Mouse (Mus musculus) heart, embryonic 16.5 days (tissue): ENCODE measurements around the gene Gm45021. TPM values are rescaled to one million over a fixed set of nuclear protein-coding genes. Genes with fewer than 3 reads are reported as not detected.

ENCODE experiments used
- ATAC-seq: fragments of 200-750 bp; cut with Nextera tagmentation; replicated peaks from 2 replicates; pipeline ENCODE4 v1.8.0; 2017; ENCODE audit warnings: moderate number of reproducible peaks; ENCODE audit not compliant: insufficient read depth, low FRiP score; ENCODE audit errors: extremely low read depth
- H3K27ac ChIP-seq: fragments of 300-500 bp; sonication (generic); 2 replicates; pipeline ENCODE4 v1.5.1; 2014; ENCODE audit warnings: mild to moderate bottlenecking, low read length, control low read depth, moderate library complexity
- H3K27me3 ChIP-seq: fragments of 300-500 bp; sonication (generic); 2 replicates; pipeline ENCODE4 v1.6.1; 2014; ENCODE audit warnings: low read length, mixed read lengths; ENCODE audit not compliant: control insufficient read depth, insufficient read depth
- H3K36me3 ChIP-seq: fragments of 300-500 bp; sonication (generic); 2 replicates; pipeline ENCODE4 v1.6.1; 2014; ENCODE audit not compliant: control insufficient read depth, insufficient read depth
- H3K4me1 ChIP-seq: fragments of 300-500 bp; sonication (generic); 2 replicates; pipeline ENCODE4 v1.6.1; 2014; ENCODE audit warnings: low read length, mixed read lengths; ENCODE audit not compliant: control insufficient read depth, insufficient read depth
- H3K4me2 ChIP-seq: fragments of 300-500 bp; sonication (generic); 2 replicates; pipeline ENCODE4 v1.6.1; 2014; ENCODE audit warnings: low read depth, mild to moderate bottlenecking, control low read depth, low read length
- H3K4me3 ChIP-seq: fragments of 300-500 bp; sonication (generic); 2 replicates; pipeline ENCODE4 v1.5.1; 2014; ENCODE audit warnings: mild to moderate bottlenecking, control low read depth, low read length
- H3K9ac ChIP-seq: fragments of 300-500 bp; sonication (generic); 2 replicates; pipeline ENCODE4 v1.6.1; 2014; ENCODE audit warnings: low read length, control low read depth
- H3K9me3 ChIP-seq: fragments of 300-500 bp; sonication (generic); replicated peaks from 2 replicates; pipeline ENCODE4 v1.6.1; 2016; ENCODE audit warnings: low read length; ENCODE audit not compliant: control insufficient read depth
- WGBS: fragments of 180-500 bp; shearing (Covaris S2); extraction: QIAGEN DNeasy Blood & Tissue Kit; methylation state at CpG from one replicate; pipeline ENCODE4 v1.1.7; 2014; 5-methylcytosine and 5-hydroxymethylcytosine counted together
- polyA plus RNA-seq: library from polyadenylated mRNA; unstranded; fragments of >200 nt; fragmentation: Nextera tagmentation; extraction: Ambion mirVana; gene quantifications from 2 replicates; pipeline ENCODE4 v1.2.1, GENCODE M21; 2015

Gm45021 gene
- polyA plus RNA-seq, 1 experiment from 2014 or later: not detected

DNA sequence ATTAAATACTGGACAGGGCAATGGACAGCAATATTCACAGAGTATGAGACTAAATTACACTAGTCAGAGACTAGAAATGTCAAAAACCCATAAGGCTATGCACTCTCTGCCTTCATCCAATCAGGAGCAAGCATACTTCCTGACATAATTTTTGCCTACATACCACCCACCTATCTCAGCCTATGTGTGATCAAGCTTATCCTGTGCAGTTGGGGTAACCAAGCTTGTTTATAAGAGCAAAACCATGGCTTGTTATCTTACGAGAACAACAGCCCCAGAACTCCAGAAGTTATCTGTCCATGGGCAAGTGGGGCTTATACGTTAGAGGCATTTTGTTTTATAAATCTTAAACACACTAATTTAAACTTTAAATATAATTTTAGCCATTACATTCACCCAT is 45.7 kb downstream of the Gm45021 start:
- Histone ChIP-seq H3K27ac (no peak overlapping the region), H3K4me1 (peaks cover 9% of the 10 kb centered on the region), H3K4me2 (no peak overlapping the region), H3K27me3 (0 out of 2 replicates have a peak, but pooled peaks cover 3% of the 10 kb centered on the region), H3K4me3 (no peak overlapping the region), H3K9me3 (no peaks in the 10 kb centered on the region), H3K9ac (no peak overlapping the region), H3K36me3 (no peaks in the 10 kb centered on the region)
- ATAC-seq: no peak
- 83% methylated on average over 2 of the region's 2 CpGs for WGBS

DNA sequence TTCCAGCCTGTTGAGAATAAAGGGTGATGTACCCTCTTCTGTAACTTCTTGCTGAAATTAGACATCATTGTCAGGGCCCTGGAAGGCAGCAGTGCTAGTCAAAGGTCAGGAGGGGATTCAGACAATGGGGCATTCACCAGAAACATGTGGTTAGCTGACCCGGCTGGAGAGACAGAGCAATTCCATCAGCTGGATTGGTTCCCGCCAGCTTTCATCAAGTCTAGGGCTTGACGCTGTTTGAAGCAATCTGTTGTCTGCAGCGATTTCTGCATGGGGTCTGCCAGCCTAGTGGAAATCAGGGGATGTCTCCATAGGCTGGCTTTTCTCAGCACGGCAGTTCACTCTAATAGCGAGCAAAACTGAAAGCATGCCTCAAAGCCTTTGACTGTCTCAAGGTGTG is 47.1 kb downstream of the Gm45021 start:
- Histone ChIP-seq H3K4me3 (no peak overlapping the region), H3K27ac (no peak overlapping the region), H3K4me1 (peaks cover 9% of the 10 kb centered on the region), H3K27me3 (no peaks in the 10 kb centered on the region), H3K9ac (no peak overlapping the region), H3K36me3 (no peaks in the 10 kb centered on the region), H3K9me3 (no peaks in the 10 kb centered on the region), H3K4me2 (0 out of 2 replicates have a peak overlapping the region, but pooled peaks have one; percentile 3)
- ATAC-seq: no peak
- WGBS: 34% methylated on average over 6 of the region's 6 CpGs

DNA sequence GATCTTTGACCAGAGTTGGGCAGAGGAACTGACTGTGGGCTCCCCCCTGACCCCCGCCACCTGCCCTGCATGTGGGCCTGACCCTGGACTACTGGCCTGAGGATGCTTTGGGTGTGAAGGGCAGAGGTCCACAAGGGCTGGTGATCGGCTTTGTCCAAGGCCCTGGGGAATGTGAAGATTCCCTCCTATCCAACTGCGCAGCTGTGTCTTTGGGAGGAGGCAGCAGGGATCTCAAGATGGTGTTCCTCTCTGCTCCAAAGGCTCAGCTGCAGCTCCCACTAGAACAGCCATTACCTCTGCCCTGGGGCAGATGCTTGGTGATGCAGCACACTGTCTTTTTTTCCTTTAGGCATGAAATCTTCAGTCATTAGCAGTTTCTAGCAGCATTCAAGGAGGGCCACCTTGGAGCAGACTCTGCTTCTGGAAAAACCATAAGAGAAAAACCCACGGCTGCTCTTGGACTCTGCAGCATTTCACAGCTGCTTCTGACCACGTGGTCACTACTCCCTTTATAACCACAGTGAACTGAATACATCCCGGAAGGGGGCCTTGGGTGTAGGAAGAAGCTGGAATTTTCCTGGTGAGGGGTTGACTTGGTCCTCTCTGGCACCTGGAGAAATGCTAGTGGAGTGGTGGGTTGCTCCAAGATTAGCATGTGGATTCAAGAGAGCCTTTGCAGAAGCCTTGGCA is 48.5 kb downstream of the Gm45021 start:
- H3K4me2 ChIP-seq: no peak overlapping the region
- peaks cover 9% of the 10 kb centered on the region for H3K4me1 ChIP-seq
- WGBS: 61% methylated on average over 6 of the region's 6 CpGs

DNA sequence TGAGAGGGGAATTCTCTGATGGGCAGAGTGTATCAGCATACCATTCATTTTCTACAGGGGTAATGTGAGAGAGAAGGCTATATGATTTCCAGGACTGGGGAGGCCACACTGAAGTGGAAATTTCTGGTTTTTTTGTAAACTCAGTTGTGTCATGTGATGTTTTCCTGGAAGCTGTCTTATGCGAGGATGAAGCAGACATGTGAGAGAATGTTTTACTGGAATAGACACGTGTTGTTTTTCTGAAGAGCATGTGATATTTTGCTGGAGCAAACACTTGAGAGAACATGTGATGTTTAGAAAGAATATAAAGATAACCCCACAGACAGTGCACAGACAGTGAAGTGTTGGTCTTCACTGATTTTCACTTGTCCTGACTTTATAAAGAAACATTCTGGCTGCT is 49.1 kb downstream of the Gm45021 start:
- H3K27ac ChIP-seq: no peak overlapping the region
- H3K27me3 ChIP-seq: no peaks in the 10 kb centered on the region
- H3K9me3 ChIP-seq: no peaks in the 10 kb centered on the region
- WGBS: 53% methylated on average over 2 of the region's 2 CpGs
- H3K4me2 ChIP-seq: no peak overlapping the region
- no peaks in the 10 kb centered on the region for H3K36me3 ChIP-seq
- H3K9ac ChIP-seq: no peak overlapping the region
- ATAC-seq: no peak
- H3K4me1 ChIP-seq: peaks cover 9% of the 10 kb centered on the region
- H3K4me3 ChIP-seq: no peak overlapping the region

More for the DNA sequence above, 48.5 kb downstream of the Gm45021 start:
- Histone ChIP-seq H3K36me3 (no peaks in the 10 kb centered on the region), H3K9ac (no peak overlapping the region), H3K27ac (no peak overlapping the region), H3K4me3 (no peak overlapping the region), H3K27me3 (no peaks in the 10 kb centered on the region), H3K9me3 (no peaks in the 10 kb centered on the region)
- ATAC-seq: no peak

DNA sequence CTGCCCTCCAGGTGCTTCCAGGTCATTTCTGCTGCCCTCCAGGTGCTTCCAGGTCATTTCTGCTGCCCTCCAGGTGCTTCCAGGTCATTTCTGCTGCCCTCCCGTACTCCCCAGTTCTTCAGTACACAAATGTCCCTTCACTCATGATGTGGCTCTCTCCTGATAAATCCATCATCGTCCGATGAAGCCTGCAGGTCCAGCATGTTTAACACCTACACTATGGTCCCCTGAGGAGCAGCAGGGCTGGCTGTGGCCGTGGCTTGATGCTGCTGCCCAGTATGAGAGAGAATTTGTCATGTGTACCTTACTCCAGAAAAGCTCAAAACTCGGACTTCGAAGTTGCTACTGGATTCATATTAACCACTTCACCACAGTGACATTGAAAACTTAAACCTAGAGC is 52.0 kb downstream of the Gm45021 start:
- Histone ChIP-seq H3K4me2 (no peak overlapping the region), H3K9me3 (no peaks in the 10 kb centered on the region)

DNA sequence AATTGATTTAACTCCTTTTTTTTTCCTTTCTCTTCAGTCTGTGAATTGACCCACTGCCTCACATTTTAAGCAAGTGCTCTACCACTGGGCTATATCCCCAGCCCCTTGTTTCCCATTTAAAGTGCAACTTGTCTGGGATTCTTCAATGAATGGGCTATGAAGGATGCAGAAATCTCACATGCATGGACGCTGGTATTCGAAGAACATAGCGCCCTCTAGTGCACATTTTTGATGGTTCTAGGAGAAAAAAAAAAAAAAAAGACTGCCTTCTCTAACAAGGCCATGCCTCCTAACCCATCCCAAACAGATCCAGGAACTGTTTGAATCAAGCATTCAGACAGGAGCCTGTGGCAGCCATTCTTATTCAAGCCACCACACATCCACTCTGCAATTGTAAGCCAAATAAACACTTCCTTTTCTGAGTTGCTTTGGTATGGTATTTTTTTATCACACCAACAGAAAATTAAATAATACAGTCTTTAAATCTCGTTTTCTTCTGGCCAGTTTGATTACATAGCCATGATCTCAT is 53.4 kb downstream of the Gm45021 start:
- Histone ChIP-seq H3K4me3 (no peak overlapping the region), H3K4me2 (no peak overlapping the region), H3K9me3 (no peaks in the 10 kb centered on the region), H3K9ac (no peak overlapping the region), H3K27me3 (no peaks in the 10 kb centered on the region), H3K27ac (no peak overlapping the region), H3K36me3 (no peaks in the 10 kb centered on the region), H3K4me1 (no peaks in the 10 kb centered on the region)
- 19% methylated on average over 4 of the region's 4 CpGs for WGBS
- ATAC-seq: no peak

More for the DNA sequence above, 52.0 kb downstream of the Gm45021 start:
- Histone ChIP-seq H3K9ac (no peak overlapping the region), H3K27me3 (no peaks in the 10 kb centered on the region), H3K27ac (no peak overlapping the region), H3K4me1 (peaks cover 9% of the 10 kb centered on the region), H3K36me3 (no peaks in the 10 kb centered on the region), H3K4me3 (no peak overlapping the region)
- 65% methylated on average over 6 of the region's 6 CpGs for WGBS
- no peak for ATAC-seq

- Histone ChIP-seq H3K9me3 (no peaks in the 10 kb centered on the region), H3K4me2 (no peak overlapping the region), H3K27me3 (no peaks in the 10 kb centered on the region), H3K27ac (no peak overlapping the region), H3K4me1 (no peaks in the 10 kb centered on the region), H3K4me3 (no peak overlapping the region), H3K36me3 (no peaks in the 10 kb centered on the region), H3K9ac (0 out of 2 replicates have a peak overlapping the region, but pooled peaks have one; percentile 10)
- WGBS: 8% methylated on average over 12 of the region's 12 CpGs
- no peak for ATAC-seq
These were observed 56.4 kb downstream of the Gm45021 start for GRCm38 (mm10) chr6:48645660-48646308.

DNA sequence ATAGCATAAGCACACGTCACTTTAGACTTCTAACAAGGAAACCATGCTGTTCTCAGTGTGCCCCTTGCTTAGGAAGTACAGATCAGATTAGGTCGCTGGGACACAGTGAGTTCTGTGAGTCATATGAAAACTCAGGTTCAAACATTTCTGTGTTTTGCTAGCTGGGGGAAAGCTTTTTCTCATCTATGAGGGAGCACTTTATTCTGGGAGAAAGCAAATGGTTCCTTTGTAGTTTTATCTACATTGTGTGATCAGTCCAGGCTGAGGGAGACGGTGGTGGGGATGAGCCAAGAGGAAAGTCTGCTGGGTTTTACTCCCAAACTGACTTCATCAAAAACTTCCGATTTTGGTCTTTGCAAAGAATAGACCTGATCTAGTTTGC is 56.9 kb downstream of the Gm45021 start:
- no peaks in the 10 kb centered on the region for H3K4me1 ChIP-seq
- H3K9me3 ChIP-seq: no peaks in the 10 kb centered on the region
- H3K36me3 ChIP-seq: no peaks in the 10 kb centered on the region
- H3K4me2 ChIP-seq: no peak overlapping the region
- no peak for ATAC-seq
- H3K27me3 ChIP-seq: no peaks in the 10 kb centered on the region
- H3K9ac ChIP-seq: no peak overlapping the region
- H3K27ac ChIP-seq: no peak overlapping the region
- WGBS: 67% methylated on average over 4 of the region's 4 CpGs
- no peak overlapping the region for H3K4me3 ChIP-seq

GRCm38 (mm10) chr6:48646995-48647394 is 57.6 kb downstream of the Gm45021 start, which contains the start of gene Gimap8:
TSS of gene Gimap8 (plus strand) at chr6:48647234.
- no peak within 1 kb of the TSS for H3K9ac ChIP-seq
- no peaks in the 10 kb centered on the region for H3K36me3 ChIP-seq
- H3K4me2 ChIP-seq: peak within 1 kb of the TSS; percentile 3; the same call in 1 of the 2 replicates
- no peaks in the 10 kb centered on the region for H3K4me1 ChIP-seq
- H3K27me3 ChIP-seq: no peaks in the 10 kb centered on the region
- no peak within 1 kb of the TSS for H3K27ac ChIP-seq
- 0 out of 2 replicates have a peak within 1 kb of the TSS, but pooled peaks have one; percentile 5 for H3K4me3 ChIP-seq
- peak; percentile 73 for ATAC-seq
- 30% methylated on average over 3 of the region's 3 CpGs for WGBS
- H3K9me3 ChIP-seq: no peaks in the 10 kb centered on the region
